Comparison of ENCODE assay signal across 17 mouse cellular contexts in genomic region chrX:156171587-156171986, GRCm38 (mm10).
"Had no signal": no experiment of that assay in that cellular context is flagged by ENCODE, and none has a peak within 500 bp of the region (broad histone marks: within the 10 kb centered on the region; RNA-seq: fewer than 3 reads in every experiment).

No protein-coding gene starts in this region.

- H3K36me3 ChIP-seq: lung, embryonic 15.5 days; midbrain, embryonic 13.5 days; midbrain, embryonic 15.5 days; neural tube, embryonic 12.5 days; stomach, embryonic 15.5 days had no signal

- H3K27me3 ChIP-seq: lung, embryonic 15.5 days; megakaryocyte, embryonic 14.5 days; midbrain, embryonic 13.5 days; midbrain, embryonic 15.5 days; neural tube, embryonic 12.5 days; stomach, embryonic 15.5 days had no signal

- H3K27ac ChIP-seq: lung, embryonic 15.5 days; macrophage; midbrain, embryonic 13.5 days; midbrain, embryonic 15.5 days; neural tube, embryonic 12.5 days; stomach, embryonic 15.5 days; stomach, postnatal 0 days had no signal

- H3K9ac ChIP-seq: lung, embryonic 15.5 days; midbrain, embryonic 13.5 days; midbrain, embryonic 15.5 days; neural tube, embryonic 12.5 days; stomach, embryonic 15.5 days had no signal

- DNase-seq: lung, adult 2 months; lung, postnatal 14 days; lung, postnatal 36 days; right cerebral cortex, postnatal 14 days; thymus, adult 2 months; thymus, postnatal 25 days; thymus, postnatal 4 days had no signal

- H3K4me1 ChIP-seq: lung, embryonic 15.5 days; megakaryocyte, embryonic 14.5 days; midbrain, embryonic 13.5 days; midbrain, embryonic 15.5 days; neural tube, embryonic 12.5 days; stomach, embryonic 15.5 days had no signal

- ATAC-seq: lung, postnatal 0 days; midbrain, embryonic 13.5 days; midbrain, embryonic 15.5 days had no signal

- H3K9me3 ChIP-seq: lung, embryonic 15.5 days; midbrain, embryonic 13.5 days; midbrain, embryonic 15.5 days; neural tube, embryonic 12.5 days; stomach, embryonic 15.5 days had no signal

- H3K4me3 ChIP-seq: lung, embryonic 15.5 days; megakaryocyte, embryonic 14.5 days; midbrain, embryonic 13.5 days; midbrain, embryonic 15.5 days; neural tube, embryonic 12.5 days; stomach, embryonic 15.5 days had no signal

- H3K4me2 ChIP-seq: lung, embryonic 15.5 days; midbrain, embryonic 11.5 days; midbrain, embryonic 13.5 days; midbrain, embryonic 15.5 days; neural tube, embryonic 12.5 days; stomach, embryonic 15.5 days had no signal
